Mouse (Mus musculus): Measurements from ENCODE around the gene Rbm10.

Gene Rbm10

DNA sequence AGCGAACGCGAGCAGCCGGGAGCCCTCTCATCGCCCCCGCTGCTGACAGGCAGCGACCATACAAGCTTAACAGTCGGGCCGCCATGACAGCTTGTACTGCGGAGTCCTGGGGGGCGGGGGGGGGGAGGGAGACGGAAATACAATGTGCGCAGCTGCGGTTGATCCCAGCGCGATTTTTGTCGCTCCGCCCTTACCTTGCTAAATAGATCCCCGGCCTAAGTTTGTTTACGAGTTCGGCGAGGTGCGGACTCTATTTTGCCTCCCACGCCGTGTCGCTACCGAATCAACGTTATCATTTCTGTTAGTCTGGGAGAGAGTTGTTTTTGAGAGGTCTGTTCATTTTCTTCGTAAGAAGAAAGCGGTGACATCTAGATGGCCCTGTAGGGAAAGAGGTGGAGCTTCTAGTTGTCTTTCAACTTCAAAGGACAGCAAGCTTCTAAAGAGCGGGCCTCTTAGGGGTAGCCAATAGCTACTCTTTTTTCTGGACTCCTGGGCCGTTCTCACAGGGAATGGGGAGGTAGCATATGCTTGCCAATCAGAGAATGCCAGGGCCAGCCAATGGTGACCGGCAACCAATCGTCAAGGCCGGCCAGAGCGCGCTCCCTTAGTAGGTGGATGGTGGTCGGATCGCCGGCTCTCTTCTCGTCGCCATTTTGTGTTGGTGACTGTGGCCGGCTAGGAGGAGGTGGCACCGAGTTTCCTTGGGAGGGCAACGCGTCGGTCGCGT, at the start of gene Rbm10, which contains the start of gene Ndufb11:
Gene Rbm10 (plus strand): TSS at position 328 of the 727 bp plus-strand sequence.
Gene Ndufb11 (minus strand): TSS at position 444 of the 727 bp plus-strand sequence.
- peak; percentile 73 to 83 for DNase-seq (ENCODE audit: low spot score in 2 of 2)

DNA sequence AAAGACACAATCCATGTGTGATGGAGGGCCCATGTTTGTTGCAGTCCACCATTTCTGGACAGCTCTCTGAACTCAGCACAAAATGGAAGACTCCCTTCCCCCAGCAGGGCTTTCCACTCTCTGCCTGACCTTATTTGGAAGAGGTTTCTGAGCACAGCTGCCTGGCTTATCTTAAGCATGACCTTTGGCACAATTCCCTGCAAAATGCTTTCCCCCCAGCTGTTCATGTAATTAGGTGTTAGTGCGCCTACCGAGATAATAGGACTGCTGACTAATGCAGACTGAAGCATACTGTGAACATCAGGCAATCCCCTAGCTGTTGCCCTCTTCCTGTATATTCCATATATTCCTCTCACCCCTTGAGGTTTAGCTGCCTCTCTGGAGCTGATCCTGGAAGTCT, 46.3 kb upstream of the Rbm10 start:
- no peak for DNase-seq (ENCODE audit: low spot score in 2 of 2)

DNA sequence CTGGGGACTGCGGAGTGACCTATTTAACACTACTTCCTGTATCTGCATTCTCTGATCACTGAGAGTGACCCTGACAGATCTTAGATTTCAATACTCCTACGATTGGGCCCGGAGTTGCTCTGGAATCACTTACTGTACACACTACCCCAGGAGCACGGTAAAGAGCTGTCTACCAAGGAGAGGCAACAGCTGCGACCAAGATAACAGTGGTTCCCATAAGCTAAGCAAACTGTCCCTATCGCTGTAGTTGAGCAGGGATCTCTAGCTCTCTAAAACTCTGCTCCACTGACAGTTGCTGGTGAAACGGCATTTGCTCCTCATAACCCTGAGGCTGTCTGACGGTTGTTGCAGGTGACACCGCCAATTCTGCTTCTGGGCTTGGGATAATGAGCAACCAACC, 44.6 kb upstream of the Rbm10 start:
- DNase-seq (ENCODE audit: low spot score in 2 of 2): no peak

GRCm38 (mm10) chrX:20573927-20574326, 43.4 kb upstream of the Rbm10 start:
- no peak for DNase-seq (ENCODE audit: low spot score in 2 of 2)

DNA sequence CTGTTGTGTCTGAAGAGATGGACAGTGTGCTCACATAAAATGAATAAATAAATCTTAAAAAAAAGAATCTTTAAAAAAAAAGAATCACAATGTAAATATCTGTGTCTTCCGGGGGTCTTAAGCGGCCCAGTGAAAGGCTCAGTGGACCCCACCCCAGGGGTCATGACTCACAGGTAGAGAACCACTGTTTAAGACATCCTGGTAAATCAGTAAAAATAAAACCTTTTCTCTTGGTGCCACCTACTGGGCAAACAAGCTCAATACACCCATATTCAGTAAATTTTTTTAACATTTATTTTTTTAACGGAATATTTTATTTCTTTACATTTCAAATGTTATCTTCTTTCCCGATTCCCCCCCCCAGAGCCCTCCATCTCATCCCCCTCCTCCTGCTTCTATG, 29.3 kb upstream of the Rbm10 start:
- DNase-seq (ENCODE audit: low spot score in 2 of 2): peak in 1 of 2 experiments; percentile 11

DNA sequence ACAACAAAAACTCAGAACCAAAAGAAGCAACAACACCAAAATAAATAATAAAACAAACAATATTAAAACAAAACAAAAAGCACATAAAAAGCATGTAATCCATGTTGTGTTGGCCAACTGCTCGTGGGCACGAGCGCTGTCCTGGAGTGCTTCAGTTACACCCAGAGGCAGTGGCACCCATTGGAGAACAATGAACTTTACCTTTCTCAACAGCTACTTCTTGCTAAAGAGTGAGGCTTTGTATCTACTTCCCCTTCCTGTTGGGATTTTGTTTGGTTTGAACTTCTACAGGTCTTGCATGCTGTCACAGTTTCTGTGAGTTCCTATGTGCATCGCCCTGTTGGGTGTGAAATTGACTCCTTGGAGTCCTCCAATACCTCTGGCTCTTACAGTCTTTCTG, 8.8 kb upstream of the Rbm10 start:
- no peak for DNase-seq (ENCODE audit: low spot score in 2 of 2)

DNA sequence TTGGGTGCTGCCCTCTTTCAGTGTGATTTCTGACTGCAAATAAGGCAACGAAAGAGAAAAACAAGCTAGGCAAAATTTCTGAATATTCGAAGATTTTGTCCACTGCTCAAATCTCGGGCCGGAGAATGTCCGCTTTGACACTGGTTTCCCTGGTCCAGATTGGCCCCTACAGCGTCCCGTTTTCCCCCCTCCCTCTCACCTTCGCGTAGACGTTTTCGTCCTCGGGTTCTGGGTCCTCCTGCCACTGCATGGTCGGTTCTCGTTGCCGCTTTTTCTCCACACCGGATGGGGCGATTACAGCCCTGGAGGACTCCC, 485 bp upstream of the Rbm10 start:
- DNase-seq (ENCODE audit: low spot score in 2 of 2): peak in 1 of 2 experiments; percentile 60

DNA sequence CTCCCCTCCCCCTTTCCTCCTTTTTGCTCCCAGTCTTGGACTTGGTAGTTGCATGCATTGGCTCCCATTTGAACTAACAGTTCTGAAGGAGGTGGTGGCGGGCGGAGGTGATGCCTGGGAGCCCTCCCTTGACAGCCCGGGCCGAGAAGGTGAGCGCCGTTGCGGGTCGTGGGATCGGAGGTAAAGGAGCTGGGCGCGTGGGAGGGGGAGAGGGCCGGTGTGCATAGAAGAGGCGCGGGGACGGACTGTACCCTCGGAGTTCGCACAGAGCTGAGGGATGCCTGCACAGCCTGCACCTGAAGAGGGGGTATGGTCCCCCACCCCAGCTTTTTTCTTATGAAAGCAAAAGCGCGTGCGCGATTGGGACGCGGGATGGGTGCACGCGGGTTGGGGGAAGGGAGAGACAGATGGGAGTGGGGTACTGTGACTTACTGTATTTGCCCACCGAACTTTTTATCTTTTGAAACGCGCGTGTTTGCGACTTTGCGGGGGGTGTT, 648 bp downstream of the Rbm10 start:
- DNase-seq (ENCODE audit: low spot score in 2 of 2): no peak

- DNase-seq (ENCODE audit: low spot score in 2 of 2): no peak
Observed at GRCm38 (mm10) chrX:20638141-20638540, 20.8 kb downstream of the Rbm10 start.

- no peak for DNase-seq (ENCODE audit: low spot score in 2 of 2)
Observed at GRCm38 (mm10) chrX:20644780-20645179, 27.5 kb downstream of the Rbm10 start.

- no peak for DNase-seq (ENCODE audit: low spot score in 2 of 2)
Observed at GRCm38 (mm10) chrX:20657593-20657992, 40.3 kb downstream of the Rbm10 start.

DNA sequence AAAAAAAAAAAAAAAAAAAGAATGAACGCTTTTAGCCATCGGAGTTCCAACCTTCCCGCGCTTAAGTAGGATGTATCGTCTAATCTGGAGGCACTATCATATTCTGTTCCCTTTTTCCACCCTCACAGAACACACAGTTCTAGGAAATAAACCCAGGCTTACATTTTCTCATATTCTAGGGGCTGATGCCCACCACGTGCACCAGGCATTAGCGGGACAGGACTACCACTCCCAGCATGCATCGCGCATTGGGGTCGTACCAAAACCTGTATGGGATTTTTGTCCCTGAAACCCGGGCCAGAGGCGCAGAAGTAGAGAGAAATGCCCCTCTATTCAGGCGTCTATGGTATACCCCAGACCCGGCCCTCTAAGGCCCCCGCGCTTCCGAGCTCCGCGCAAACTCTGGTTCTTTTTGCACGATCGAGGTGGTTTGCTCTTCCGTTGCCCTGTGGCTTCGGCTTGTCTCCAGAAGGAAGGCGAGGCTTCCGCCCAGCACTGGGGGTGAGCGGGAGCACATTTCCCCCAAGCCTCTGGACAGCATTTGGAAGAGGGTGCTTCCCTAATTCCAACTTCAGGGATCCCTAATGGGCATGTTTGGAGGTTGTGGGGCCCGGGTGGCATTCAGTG, 40.8 kb downstream of the Rbm10 start, which contains the start of gene Uba1:
Gene Uba1 (plus strand): TSS at position 301 of the 627 bp plus-strand sequence.
- peak; percentile 37 to 84 for DNase-seq (ENCODE audit: low spot score in 2 of 2)

DNA sequence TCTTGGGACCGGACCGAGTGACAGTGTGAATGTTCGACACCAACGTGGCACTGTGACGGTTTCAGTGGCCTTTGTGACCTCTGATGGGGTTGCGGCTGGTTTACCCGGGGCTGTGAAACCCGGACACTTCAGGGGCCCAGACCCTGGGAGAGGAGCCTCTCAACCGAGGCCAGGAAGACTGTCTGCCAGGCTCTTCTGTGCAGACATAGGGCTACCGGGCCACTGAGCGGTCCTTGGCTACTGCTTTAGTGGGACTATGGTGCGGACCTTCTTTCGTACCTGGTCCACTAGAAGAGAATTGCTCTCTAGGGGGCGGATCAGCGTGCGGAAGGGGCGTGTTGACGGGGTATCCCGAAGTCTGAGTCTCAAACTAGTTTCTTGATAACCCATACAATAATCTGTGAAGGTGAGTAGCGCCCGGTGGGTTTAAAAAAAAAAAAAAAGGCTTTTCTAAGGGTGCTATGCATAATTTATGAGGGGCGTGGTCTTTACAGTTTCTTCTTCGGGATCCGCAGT, 41.6 kb downstream of the Rbm10 start:
- peak; percentile 14 to 28 for DNase-seq (ENCODE audit: low spot score in 2 of 2)

GRCm38 (mm10) chrX:20662317-20662715, 45.0 kb downstream of the Rbm10 start:
- DNase-seq (ENCODE audit: low spot score in 2 of 2): no peak

DNA sequence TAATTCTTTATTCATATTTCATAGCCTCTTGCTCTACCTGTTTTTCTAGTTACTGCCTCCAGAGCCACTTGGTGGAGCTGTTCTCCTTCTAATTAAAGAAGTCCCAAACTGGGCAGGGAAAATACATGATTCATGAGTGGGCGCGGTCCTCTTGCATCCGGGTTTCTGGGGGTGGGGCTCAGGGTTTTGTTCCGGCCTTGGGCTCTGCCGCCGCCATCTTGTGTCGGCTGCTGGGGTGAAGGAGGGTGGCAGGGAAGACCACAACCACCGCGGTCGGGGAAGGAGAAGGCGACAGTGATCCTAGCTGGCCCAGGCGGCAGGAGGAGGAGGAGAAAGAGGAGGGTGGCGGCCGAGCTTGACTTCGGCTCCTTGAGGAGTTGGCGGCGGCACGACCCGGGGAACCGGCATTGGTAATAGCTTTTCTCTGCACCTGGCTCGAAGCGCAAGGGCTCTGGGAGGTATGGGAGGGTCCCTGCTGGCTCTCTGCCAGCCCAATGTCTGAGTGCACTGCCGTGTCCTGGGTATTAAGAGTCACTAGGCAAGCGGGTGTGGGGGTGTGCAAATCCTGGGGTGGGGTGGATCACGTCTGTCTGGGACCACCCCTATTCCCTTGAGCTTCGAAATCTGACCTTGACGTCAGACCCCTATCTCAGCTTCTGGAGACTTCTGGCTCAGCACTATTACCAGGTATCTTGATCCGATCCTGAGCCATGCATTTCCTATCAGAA, 45.6 kb downstream of the Rbm10 start:
- DNase-seq (ENCODE audit: low spot score in 2 of 2): peak; percentile 68 to 85

DNA sequence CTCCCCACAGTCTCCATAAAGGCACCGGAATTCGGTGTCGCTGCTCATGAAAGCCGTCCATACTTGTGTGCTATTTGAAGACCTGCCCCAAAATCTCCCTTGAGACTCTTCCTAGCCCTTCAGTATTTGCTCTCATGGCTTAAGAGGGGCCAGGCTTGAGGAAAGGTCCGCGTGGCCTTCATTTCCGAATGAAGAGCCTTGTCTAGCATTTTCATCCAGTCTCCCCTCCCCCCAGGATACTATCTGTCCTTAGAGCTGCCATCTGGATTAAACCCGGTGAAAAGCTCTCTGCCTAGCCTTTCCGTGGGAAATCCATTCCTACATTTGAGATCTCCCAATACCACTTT, 46.1 kb downstream of the Rbm10 start:
- DNase-seq (ENCODE audit: low spot score in 2 of 2): no peak

DNA sequence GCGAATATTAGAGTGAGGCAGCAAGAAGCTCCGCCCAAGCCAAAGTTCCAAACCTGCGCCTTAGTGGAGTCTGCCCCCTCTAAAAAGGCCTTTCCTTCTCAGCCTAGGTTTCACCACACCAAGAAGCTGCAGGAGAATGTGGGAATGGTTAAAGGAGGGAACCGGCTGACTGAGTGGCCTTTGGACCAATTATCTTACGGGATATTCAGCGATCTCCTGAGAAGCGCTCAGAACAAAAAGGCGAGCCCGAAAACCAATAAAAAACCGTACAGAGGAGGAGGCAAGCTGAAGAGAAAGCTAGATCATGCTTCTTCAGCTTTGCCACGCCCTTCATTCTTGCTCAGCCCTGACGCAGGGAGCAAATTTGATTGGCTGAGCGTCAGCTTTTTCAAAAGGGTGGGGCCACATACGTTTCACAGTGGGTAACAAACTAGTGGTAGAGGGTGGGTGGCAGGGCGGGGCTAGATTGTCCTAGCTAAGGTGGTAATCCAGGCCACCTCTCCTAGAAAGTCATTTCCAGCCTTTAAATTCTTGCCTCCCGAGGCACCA, 70.3 kb downstream of the Rbm10 start, which contains the start of gene Cdk16:
Gene Cdk16 (plus strand): TSS at position 436 of the 549 bp plus-strand sequence.
- DNase-seq (ENCODE audit: low spot score in 2 of 2): peak; percentile 65 to 84

DNA sequence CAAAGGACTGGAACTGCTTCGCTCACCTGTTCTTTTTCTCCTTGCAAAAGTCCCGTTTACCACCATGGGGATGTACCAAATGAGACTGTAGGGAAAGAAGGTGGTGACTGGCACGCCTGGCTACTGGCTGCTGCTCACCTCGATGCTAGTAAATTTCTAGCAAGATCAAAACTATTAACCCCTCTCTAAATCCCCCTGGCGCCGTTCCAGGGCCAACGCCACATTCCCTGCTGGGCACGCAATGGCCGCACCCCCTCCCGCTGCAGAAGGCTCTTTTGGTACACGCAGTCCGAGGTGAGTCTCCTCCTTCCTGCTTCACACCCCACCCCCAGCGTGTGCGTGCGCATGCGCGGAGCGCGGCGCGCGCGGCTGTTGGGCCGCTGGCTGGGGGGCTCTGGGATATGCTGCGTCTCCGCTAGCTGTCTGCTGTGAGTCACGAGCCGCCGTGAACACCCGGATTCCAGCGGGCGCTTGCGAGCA, 70.8 kb downstream of the Rbm10 start:
- peak; percentile 74 to 82 for DNase-seq (ENCODE audit: low spot score in 2 of 2)

GRCm38 (mm10) chrX:20688615-20689014, 71.3 kb downstream of the Rbm10 start:
- peak; percentile 50 to 69 for DNase-seq (ENCODE audit: low spot score in 2 of 2)

- no peak for DNase-seq (ENCODE audit: low spot score in 2 of 2)
Observed at GRCm38 (mm10) chrX:20691566-20691965, 74.3 kb downstream of the Rbm10 start.

- no peak for DNase-seq (ENCODE audit: low spot score in 2 of 2)
Observed at GRCm38 (mm10) chrX:20692616-20693015, 75.3 kb downstream of the Rbm10 start.

DNA sequence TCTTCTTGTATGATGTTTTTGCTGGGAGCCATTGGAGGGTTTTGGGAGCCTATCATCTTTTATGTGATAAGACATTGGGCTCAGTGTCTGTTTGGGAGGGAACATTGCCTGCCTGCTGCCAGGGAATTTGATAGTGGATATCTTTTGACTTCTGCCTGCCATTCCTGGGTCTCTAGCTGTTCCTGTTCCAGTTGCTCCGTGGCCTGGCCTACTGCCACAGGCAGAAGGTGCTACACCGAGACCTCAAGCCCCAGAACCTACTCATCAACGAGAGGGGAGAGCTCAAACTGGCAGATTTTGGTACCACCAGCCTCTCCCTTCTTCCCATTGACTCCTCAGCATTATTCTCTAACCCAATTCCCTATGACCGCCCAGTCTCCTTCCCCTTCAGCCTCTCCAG, 78.5 kb downstream of the Rbm10 start:
- no peak for DNase-seq (ENCODE audit: low spot score in 2 of 2)
